Mouse (Mus musculus) right cerebral cortex, postnatal 25 days (tissue): ENCODE results near the gene Zic1.

Source experiments
- DNase-seq: peaks from one replicate; pipeline ENCODE4 v3.0.0; 2022

Gene Zic1

DNA sequence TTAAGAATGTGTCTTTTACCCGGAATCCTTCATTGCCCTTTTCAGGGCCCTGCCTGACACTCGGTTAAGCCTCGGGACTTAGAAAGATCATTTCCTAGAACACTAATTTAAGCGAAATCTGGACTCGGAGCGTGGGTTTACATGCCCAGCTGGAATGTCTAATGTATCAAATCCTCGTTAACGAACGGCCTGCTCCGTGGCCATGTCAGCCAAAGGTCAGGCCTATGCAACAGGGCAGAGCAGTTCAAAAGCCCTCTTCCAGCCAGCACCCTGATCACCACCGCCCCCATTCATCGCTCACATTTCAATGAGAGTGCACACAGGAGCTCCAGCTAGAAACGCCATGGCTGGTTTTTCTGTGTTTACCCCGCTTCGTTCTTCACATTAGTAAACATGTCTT lies 12.8 kb downstream of the Zic1 start:
- no peak for DNase-seq

DNA sequence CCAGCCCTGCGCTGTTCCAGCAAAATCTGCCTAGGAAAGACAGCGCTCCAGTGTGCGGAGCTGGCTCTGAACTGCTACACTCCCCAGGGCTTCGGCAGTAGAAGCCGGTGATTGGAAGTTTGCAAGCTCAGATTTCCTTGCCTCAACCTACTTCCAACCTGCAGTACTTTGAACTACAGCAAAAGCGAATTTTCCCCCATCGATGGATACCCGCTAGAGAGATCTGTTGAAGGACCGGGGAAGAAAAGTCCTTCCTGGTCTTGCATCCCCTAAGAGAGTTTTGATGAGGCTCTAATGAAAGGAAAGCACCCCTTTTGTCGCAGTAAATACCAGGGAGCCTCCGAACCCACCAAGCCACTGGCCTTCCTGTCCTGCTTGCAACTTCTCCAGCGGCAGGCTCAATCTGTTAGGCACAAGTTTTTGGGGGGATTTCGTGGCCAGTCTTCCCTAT lies 13.6 kb downstream of the Zic1 start:
- no peak for DNase-seq

DNA sequence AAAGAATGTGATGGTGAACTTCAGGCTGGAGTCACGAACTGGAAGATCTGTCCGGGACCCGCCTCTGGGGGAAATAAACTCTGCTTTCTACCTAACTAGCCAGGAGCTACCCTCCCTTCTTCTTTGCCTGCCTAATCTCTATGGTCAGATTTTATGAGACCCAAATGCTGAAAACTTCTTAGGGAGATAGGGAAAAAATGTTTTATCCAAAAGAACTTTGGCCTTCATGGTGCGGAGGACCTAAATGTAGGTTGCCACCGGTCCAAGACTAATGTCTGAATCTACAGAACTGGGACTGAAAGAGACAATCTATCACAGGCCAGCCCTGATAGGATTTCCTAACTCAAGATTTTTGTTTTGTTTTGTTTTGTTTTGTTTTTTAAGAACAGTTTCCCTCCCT lies 14.2 kb downstream of the Zic1 start:
- no peak for DNase-seq

DNA sequence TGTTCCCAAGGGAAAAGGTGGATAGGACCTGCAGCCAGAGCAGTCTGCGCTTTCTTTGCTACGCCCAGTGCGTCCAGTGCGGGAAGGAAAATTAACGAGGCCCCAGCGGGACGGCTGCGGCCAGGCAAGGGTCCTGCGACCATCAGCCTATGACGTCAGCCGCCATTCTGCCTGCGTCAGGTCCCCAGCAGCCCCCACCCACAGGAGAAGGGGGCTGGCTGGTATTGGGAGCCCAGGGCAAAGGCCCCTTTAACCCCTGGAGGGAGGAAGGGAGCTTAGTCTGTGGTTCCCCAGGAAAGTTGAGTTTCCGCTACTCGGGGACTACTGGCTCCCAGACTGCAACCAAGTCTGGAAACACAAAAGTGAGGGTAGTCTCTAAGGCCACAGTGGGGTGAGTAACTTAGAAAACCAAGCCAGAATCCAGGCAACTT lies 14.7 kb downstream of the Zic1 start:
- no peak for DNase-seq

DNA sequence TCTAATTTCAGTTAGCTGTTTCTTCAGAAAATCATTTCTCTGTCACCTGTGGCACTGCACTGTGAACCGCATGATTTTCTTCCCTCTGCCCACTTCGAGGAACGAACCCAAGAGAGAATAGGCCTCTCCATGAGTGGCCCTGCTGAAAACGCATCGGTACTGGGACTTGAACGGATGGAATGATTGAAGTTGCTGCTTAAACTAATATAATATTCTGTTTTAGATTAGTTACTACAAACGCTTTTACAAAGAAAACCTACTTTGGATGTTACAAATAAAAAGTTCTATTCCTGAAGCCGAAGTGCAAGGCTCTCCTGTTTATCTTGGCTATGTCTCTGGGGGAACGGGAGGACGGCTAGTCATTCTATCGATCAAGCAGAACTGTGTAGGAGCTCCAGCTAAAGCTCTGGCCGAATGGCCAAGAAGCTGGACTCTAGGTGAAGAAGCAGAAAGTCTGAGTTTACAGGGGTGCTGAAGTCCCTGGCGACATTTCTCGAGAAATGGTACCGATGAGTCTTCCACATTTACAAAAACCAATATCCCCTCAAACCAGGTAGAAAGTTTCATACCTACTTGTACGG lies 15.3 kb downstream of the Zic1 start:
- DNase-seq = no peak

DNA sequence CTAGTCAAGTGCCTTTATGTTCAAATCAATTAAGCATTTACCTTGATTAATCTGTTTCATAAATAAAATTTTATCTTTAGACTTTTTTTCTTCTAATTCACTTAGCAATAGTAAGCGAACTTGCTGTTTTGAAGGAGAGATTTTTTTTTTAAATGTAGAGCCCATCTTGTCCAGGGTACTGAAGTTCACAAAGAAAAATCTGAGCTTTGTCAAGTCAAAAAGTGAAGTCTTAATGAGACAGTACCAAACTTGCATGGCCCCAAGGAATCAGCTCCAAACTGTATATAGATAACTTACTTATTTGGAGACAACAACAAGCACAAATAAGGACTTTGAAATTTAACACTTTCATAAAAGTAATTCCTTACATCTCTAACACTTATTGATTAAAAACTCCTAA lies 16.9 kb downstream of the Zic1 start:
- DNase-seq = no peak

DNA sequence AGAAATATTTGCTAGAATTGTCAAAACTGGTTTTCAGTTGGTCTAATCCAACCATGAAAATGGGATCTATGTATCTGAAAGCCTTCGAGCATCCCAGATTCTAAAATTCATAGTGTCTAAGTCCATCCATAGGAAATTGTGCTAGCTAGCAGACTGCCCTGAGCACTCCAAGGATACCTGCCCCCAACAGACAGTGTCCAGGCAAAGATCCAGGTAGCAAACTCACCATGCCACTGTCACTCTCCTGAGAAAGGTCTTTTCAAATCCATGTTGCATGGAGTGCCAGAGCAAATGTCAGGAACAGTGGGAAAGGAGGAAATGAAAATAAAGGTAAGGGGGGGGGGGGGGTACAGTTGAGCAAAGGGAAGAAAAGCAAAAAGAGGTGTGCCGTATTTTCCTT lies 18.0 kb downstream of the Zic1 start:
- no peak for DNase-seq
